Mouse (Mus musculus) adrenal gland, postnatal 4 days (tissue): ENCODE results near the gene Rmnd5b. TPM values are rescaled to one million over a fixed set of nuclear protein-coding genes. Genes with fewer than 3 reads are reported as not detected.
A peak's percentile ranks its signal among the peaks of the same experiment; 100 is the strongest.
"Not testable (repeated sequence)": the region's sequence is repeated elsewhere in the genome, so short reads cannot be mapped to it uniquely, and the experiment has no call there.

Source experiments
- DNase-seq, 2 experiments: peaks; one replicate each; pipeline ENCODE4 v3.0.0; 2021 to 2022; ENCODE audit warnings: low spot score in 2 of 2, mixed read lengths in 2 of 2
- total RNA-seq, 2 experiments: library from RNA; stranded (reverse); gene quantifications; 2 replicates each; pipeline ENCODE4 v1.2.3; 2021

Gene Rmnd5b
- total RNA-seq, 2 experiments from 2014 or later: 41.5 to 50.0 TPM

GRCm38 (mm10) chr11:51625187-51625820 lies 10.4 kb downstream of the Rmnd5b start:
- no peak for DNase-seq

DNA sequence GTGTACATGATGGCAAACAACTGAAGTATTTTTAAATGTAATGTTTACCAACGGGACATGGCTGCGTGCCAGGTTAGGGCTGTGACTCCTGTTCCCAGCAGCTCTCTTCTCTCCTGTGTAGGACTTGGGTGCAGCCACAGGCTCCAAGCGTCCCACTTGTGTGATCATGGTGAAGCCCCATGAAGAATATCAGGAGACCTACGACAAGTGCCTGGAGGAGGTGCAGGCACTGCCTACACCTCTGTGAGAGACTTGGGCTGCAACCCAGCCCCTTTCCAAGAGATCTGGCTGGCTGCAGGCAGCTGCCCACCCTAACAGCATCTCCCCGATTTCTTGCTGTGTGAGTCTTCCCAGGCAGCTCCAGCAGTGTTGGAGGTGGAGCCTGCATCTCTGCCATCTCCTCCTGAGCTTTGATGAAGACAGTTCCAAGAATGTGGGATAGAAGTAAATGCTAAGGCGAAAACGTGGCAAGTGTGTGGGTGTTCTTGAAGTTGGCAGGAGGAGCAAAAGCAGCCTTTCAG lies 12.7 kb downstream of the Rmnd5b start:
- DNase-seq: no peak

GRCm38 (mm10) chr11:51621776-51622175 lies 13.9 kb downstream of the Rmnd5b start:
- DNase-seq: no peak

GRCm38 (mm10) chr11:51620084-51620483 lies 15.6 kb downstream of the Rmnd5b start:
- DNase-seq: no peak

DNA sequence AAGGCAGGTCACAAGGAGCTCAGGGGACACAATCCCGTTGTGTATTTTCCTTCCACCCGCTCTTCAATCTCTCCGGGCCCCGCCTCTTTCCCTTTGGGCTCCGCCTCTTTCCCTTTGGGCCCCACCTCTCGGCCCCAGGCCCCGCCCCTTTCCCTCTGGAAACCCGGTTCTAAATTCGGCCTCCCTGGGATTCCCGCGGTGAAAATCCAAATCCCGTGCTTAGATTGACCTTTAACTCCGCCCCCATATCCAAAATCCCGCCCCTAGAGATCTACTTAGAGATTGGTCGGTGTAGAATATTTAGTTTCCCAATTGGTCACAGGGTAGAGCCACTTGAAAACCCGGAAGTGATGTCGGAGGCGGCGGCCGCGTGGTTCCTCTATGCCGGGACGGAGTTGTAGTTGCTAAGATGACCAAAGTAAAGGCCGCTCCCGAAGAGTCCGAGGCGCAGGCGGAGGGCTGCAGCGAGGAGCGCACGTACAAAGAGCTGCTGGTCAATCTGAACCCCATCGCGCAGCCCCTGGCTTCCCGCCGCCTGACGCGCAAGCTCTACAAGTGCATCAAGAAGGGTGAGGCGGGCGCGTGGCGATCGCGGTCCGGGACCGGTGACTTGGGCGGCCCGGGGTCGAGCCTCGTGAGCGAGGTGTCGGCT lies 16.2 kb downstream of the Rmnd5b start, which contains the start of gene Nhp2:
Nhp2 (plus strand) TSS at position 327 of the 652 bp plus-strand sequence.
- DNase-seq: peak; percentile 82 to 95

GRCm38 (mm10) chr11:51618894-51619408 lies 16.7 kb downstream of the Rmnd5b start:
- DNase-seq: no peak

DNA sequence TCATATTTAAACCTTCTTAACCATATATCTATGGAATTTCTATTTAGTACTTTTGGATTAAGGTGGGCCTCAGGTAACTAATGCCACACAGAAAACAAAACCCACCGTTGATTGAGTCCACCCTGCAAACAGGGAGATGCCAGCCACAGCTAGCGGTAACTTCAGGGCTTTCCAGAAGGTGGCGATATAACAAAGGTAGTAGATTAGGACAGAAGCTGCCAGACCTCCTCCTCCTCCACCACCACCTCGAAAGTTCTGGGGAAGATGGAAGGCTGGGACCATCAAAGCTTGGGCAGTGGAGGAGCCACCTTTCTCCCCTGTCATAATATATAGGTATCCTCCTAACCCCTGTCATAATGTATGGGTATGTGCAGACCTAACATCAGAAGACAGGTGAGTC lies 18.0 kb downstream of the Rmnd5b start:
- DNase-seq: peak in 1 of 2 experiments; percentile 43

- not testable (repeated sequence) for DNase-seq
These were observed 19.6 kb downstream of the Rmnd5b start for GRCm38 (mm10) chr11:51616113-51616512.

DNA sequence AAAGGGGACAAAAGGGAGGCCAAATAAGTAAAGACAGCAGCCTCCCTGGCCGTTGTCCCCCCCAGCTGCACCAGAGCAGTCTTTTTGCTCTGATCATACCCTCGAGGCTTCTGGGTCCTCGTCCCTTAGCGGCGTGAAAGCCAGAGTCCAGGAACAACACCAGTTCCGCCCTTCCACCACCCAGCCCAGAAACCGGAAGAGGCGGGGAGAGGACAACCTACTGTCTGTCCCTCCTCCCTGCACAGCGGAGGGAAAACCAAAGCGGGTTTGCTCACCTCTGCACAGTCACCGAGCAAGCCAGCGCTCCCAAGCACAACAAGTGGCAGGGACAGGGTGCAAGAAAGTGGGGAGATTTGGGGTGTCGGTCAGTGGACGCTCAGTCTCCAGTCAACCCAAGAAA lies 20.1 kb downstream of the Rmnd5b start:
- peak; percentile 36 to 69 for DNase-seq

DNA sequence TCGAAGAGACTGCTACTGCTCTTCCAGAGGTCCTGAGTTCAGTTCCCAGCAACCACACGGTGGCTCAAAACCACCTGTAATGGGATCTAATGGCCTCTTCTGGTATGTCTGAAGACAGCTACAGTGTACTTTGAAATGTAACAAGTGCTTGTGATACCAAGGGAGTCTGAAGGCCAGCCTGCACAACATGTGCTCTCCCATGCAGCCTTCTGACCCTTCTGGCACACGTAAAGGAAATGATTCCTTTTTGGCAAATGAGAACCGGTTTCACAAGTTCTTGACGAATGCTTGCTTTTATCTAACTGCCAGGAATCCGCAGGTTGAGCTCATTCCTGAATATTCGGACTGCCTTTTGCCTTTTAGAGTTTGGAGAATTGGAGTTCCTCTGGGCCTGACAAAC lies 20.6 kb downstream of the Rmnd5b start:
- no peak for DNase-seq

DNA sequence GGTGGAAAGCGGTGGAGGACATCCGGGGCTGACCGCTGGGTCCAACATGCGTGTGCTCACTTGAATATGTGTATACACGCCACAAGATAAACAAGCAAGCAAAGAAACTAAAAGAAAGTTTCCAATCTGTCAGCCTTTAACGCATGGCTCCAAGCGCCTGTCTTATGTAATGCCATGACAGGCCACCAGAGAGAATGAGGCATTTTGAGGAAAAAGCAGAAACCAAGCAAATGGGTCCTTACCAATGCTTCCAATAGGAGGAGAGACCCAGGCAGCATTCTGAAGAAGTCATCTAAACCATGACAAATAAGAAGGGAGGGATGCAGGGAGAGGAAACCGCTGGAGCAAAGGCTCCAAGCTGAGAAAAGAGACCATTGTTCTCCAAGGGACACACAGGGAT lies 21.4 kb downstream of the Rmnd5b start:
- DNase-seq: no peak

DNA sequence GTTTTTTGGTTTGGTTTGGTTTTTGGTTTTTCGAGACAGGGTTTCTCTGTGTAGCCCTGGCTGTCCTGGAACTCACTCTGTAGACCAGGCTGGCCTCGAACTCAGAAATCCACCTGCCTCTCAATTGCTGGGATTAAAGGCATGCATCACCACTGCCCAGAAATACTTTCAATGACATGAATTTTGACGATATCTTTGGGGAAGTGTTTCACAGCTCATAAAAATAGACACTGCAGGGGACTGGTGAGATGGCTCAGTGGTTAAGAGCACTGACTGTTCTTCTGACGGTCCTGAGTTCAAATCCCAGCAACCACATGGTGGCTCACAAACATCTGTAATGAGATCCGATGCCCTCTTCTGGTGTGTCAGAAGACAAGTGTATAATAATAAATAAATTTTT lies 25.8 kb downstream of the Rmnd5b start:
- not testable (repeated sequence) for DNase-seq

- DNase-seq: no peak
These were observed 26.3 kb downstream of the Rmnd5b start for GRCm38 (mm10) chr11:51609266-51609909.

DNA sequence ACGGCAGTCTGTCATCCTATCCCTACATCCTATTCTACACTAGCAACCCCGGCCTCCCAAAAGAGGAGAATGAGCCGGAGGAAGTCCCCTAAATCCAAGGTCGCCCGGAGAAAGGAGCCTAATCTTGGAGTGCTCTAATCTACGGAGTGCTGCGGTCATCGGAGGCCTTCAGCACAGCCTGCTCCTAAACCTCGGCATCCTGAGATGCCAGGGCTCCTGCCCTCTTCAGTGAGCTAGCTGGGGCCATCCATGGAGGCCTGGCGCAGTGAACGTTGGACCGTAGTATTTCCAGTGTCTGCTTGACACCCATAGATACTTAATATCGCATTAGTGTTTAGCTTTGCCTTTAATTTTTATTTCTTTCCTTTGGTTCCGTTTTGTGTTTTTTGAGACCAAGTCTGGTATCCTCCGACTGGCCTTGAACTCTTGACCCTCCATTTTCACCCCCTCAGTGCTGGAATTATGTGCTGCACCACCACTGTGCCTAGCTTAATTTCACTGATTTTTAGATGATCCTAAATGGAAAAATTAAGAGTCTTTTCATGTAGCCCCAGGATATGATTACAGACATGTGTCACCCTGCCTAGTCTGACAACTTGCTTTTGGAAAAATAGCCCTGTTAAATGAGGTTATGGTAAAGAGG lies 28.5 kb downstream of the Rmnd5b start:
- DNase-seq: no peak

- peak; percentile 89 to 91 for DNase-seq
These were observed 29.1 kb downstream of the Rmnd5b start, which contains the start of gene Hnrnpab for GRCm38 (mm10) chr11:51606447-51607095. Gene Hnrnpab (minus strand): TSS chr11:51606847.

DNA sequence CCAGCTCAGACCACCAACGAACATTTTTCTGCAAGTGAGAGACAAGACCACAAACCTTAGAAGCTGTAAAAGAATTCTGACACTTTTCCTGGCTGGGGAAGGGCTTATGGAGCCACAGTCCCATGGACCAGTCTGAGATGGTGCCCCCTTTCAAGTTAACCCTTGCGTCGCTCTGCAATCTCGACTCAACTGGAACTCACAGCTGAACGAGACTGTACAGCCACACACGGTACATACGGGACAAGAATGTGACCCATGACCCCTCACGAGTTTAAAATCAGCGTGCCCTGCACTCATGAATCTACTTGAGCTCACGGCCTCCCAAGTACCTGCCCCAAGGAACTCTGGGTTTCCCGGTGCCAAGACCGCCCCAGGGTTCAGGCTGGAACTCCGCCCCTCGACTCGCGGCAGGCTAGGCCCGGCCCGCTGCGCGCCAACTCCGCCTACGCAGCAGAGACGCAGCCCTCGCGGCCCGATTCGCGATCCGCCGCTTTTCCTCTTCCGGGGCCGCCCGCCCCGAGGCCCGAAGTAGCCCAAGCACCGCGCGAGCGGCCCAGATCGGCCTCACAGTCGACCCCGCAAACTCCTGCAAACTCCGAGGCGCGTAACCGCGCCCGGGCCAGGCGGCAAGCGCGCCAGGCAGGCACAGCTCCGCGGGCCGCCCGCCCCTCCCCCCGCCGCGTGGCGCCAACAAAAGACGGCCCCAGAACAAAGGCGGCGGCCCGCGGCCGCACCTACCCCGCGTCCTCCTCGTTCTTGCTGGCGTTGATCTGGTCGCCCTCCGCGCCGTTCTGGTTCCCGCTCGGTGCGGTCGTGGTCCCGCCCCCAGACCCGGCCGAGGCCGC lies 29.9 kb downstream of the Rmnd5b start:
- DNase-seq: peak; percentile 72 to 81

GRCm38 (mm10) chr11:51602253-51602652 lies 33.4 kb downstream of the Rmnd5b start:
- DNase-seq: no peak

- DNase-seq: no peak
These were observed 38.1 kb downstream of the Rmnd5b start for GRCm38 (mm10) chr11:51597553-51597952.

DNA sequence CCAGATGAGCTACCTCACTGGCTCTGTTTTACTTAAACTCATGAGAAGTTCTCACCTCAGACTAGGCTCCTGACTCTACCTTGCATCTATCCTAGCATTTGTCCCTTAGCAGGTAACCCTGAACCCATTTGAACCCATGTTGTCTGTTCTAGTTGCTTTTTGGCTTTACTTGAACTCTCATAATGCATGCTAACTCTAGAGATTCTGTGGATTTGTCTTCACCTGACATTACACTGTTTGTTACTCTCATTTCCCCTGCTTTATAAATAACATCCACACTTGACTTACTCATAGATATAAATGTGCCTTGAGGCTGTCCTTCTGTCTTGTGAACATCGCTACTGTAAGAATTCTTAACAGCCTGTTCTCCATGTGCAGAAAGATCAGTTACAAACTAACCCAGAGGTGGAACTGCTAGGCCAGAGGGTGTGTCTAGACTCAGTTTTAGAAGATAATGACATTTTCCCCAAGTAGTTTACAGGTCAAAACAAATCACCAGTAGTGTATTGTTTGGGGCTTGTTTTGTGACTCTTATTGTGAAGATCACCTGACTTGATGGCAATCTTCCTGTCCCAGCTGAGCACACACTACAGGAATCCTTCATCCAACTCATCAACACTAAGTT lies 40.1 kb downstream of the Rmnd5b start:
- no peak for DNase-seq
